Mouse (Mus musculus) CH12.LX (cell line): ENCODE measurements around the gene Mta1. TPM values are rescaled to one million over a fixed set of nuclear protein-coding genes. Genes with fewer than 3 reads are reported as not detected.

Source experiments
- DNase-seq: peaks from one replicate; pipeline ENCODE4 v3.0.0-alpha.2; 2013; ENCODE audit errors: extremely low read depth
- H3K27ac ChIP-seq: 2 replicates; pipeline ENCODE4 v1.5.1; 2012; ENCODE audit warnings: low read depth, mild to moderate bottlenecking, control low read depth, moderate library complexity; ENCODE audit not compliant: insufficient read depth
- H3K27me3 ChIP-seq: replicated peaks from 2 replicates; pipeline ENCODE3; 2012; ENCODE audit warnings: inconsistent platforms
- H3K36me3 ChIP-seq, 2 experiments: replicated peaks in 1 of 2; 2 replicates each; pipeline versions ENCODE3 to v1.6.1; 2012; ENCODE audit warnings: inconsistent platforms in 1 of 2, low read length in 1 of 2, mild to moderate bottlenecking in 1 of 2, mixed read lengths in 1 of 2, moderate library complexity in 1 of 2; ENCODE audit not compliant: control insufficient read depth in 1 of 2, insufficient read depth in 1 of 2
- H3K4me1 ChIP-seq, 2 experiments: 2 replicates each; pipeline ENCODE4 v1.6.1; 2012; ENCODE audit warnings: inconsistent platforms in 1 of 2, moderate library complexity in 1 of 2; ENCODE audit not compliant: insufficient read depth in 2 of 2, control insufficient read depth in 1 of 2
- H3K4me2 ChIP-seq: 2 replicates; pipeline ENCODE4 v1.6.1; 2012; ENCODE audit warnings: low read depth, mild to moderate bottlenecking, control low read depth; ENCODE audit not compliant: poor library complexity, insufficient read depth, severe bottlenecking
- H3K4me3 ChIP-seq, 3 experiments: fragments of 150-350 bp in 1 of 3; sonication (generic) in 1 of 3; replicated peaks in 1 of 3; 2 replicates each; pipeline versions ENCODE3 to v1.5.1; 2011 to 2012; ENCODE audit warnings: low read depth in 2 of 3, low read length in 2 of 3, mild to moderate bottlenecking in 2 of 3, moderate library complexity in 2 of 3, control low read depth in 1 of 3, improper control_type of control experiment in 1 of 3, inconsistent platforms in 1 of 3, mixed read lengths in 1 of 3; ENCODE audit not compliant: poor library complexity in 1 of 3
- H3K79me2 ChIP-seq: replicated peaks from 2 replicates; pipeline ENCODE4 v1.6.1; 2012; ENCODE audit warnings: mild to moderate bottlenecking, moderate library complexity; ENCODE audit not compliant: control insufficient read depth, poor library complexity, insufficient read depth, severe bottlenecking; ENCODE audit errors: extremely low read depth
- H3K9ac ChIP-seq: 2 replicates; pipeline ENCODE4 v1.6.1; 2012; ENCODE audit warnings: low read depth, mild to moderate bottlenecking, control low read depth, moderate library complexity; ENCODE audit not compliant: insufficient read depth
- H3K9me3 ChIP-seq: replicated peaks from 2 replicates; pipeline ENCODE3; 2012; ENCODE audit warnings: low read length, inconsistent platforms, mixed read lengths
- BHLHE40 ChIP-seq: IDR thresholded peaks from 2 replicates; pipeline ENCODE4 v1.6.1; 2011; ENCODE audit warnings: mild to moderate bottlenecking, low read depth, low read length, improper control_type of control experiment
- CTCF ChIP-seq, 2 experiments: IDR thresholded peaks in 1 of 2; conservative IDR thresholded peaks in 1 of 2; 2 replicates each; pipeline ENCODE4 v1.5.1; 2011 to 2012; ENCODE audit warnings: low read depth in 2 of 2, low read length in 2 of 2, improper control_type of control experiment in 1 of 2, inconsistent platforms in 1 of 2, mild to moderate bottlenecking in 1 of 2, moderate library complexity in 1 of 2
- E2F4 ChIP-seq: IDR thresholded peaks from 2 replicates; pipeline ENCODE4 v1.6.1; 2011; ENCODE audit warnings: low read depth, low read length, improper control_type of control experiment; ENCODE audit not compliant: insufficient replicate concordance
- EP300 ChIP-seq: IDR thresholded peaks from 2 replicates; pipeline ENCODE4 v1.6.1; 2011; ENCODE audit warnings: low read length, improper control_type of control experiment
- ETS1 ChIP-seq: conservative IDR thresholded peaks from 2 replicates; pipeline ENCODE4 v1.6.1; 2012; ENCODE audit warnings: low read depth, mild to moderate bottlenecking, inconsistent platforms, low read length, improper control_type of control experiment, moderate library complexity
- HCFC1 ChIP-seq: IDR thresholded peaks from 2 replicates; pipeline ENCODE4 v1.6.1; 2012; ENCODE audit warnings: low read depth, mild to moderate bottlenecking, inconsistent platforms, low read length, improper control_type of control experiment
- IRF4 ChIP-seq: IDR thresholded peaks from 2 replicates; pipeline ENCODE4 v1.6.1; 2014; ENCODE audit warnings: low read depth, mild to moderate bottlenecking, inconsistent platforms, low read length, improper control_type of control experiment
- KAT2A ChIP-seq: IDR thresholded peaks from 2 replicates; pipeline ENCODE4 v1.6.1; 2012; ENCODE audit warnings: low read length, improper control_type of control experiment, inconsistent platforms; ENCODE audit not compliant: insufficient replicate concordance
- MAX ChIP-seq: IDR thresholded peaks from 2 replicates; pipeline ENCODE4 v1.6.1; 2011; ENCODE audit warnings: low read length, improper control_type of control experiment
- MAZ ChIP-seq: IDR thresholded peaks from 2 replicates; pipeline ENCODE4 v1.6.1; 2012; ENCODE audit warnings: low read depth, mild to moderate bottlenecking, inconsistent platforms, low read length, improper control_type of control experiment, moderate library complexity
- MYC ChIP-seq: IDR thresholded peaks from 2 replicates; pipeline ENCODE4 v1.6.1; 2011; ENCODE audit warnings: low read depth, mild to moderate bottlenecking, improper control_type of control experiment, low read length
- NELFE ChIP-seq: IDR thresholded peaks from 2 replicates; pipeline ENCODE4 v1.6.1; 2011; ENCODE audit warnings: low read depth, low read length, improper control_type of control experiment
- NRF1 ChIP-seq: IDR thresholded peaks from 2 replicates; pipeline ENCODE4 v1.6.1; 2014; ENCODE audit warnings: low read depth, mild to moderate bottlenecking, inconsistent platforms, low read length, improper control_type of control experiment, moderate library complexity
- PAX5 ChIP-seq: IDR thresholded peaks from 2 replicates; pipeline ENCODE4 v1.6.1; 2012; ENCODE audit warnings: low read length, inconsistent platforms, mixed read lengths
- POLR2AphosphoS2 ChIP-seq: IDR thresholded peaks from 2 replicates; pipeline ENCODE4 v1.6.1; 2011; ENCODE audit warnings: low read depth, low read length, improper control_type of control experiment
- RAD21 ChIP-seq: IDR thresholded peaks from 2 replicates; pipeline ENCODE4 v1.6.1; 2011; ENCODE audit warnings: low read depth, mild to moderate bottlenecking, low read length, improper control_type of control experiment, moderate library complexity
- RCOR1 ChIP-seq: conservative IDR thresholded peaks from 2 replicates; pipeline ENCODE4 v1.6.1; 2012; ENCODE audit warnings: low read depth, mild to moderate bottlenecking, inconsistent platforms, low read length, improper control_type of control experiment
- SMC3 ChIP-seq: IDR thresholded peaks from 2 replicates; pipeline ENCODE4 v1.6.1; 2011; ENCODE audit warnings: low read depth, low read length, improper control_type of control experiment
- UBTF ChIP-seq: IDR thresholded peaks from 2 replicates; pipeline ENCODE4 v1.6.1; 2012; ENCODE audit warnings: low read depth, mild to moderate bottlenecking, inconsistent platforms, low read length, improper control_type of control experiment, moderate library complexity
- USF1 ChIP-seq: IDR thresholded peaks from 2 replicates; pipeline ENCODE4 v1.6.1; 2014; ENCODE audit warnings: low read depth, mild to moderate bottlenecking, inconsistent platforms, low read length, improper control_type of control experiment
- ZC3H11A ChIP-seq: IDR thresholded peaks from 2 replicates; pipeline ENCODE4 v1.6.1; 2012; ENCODE audit warnings: low read depth, mild to moderate bottlenecking, inconsistent platforms, low read length, improper control_type of control experiment
- ZKSCAN1 ChIP-seq: IDR thresholded peaks from 2 replicates; pipeline ENCODE4 v1.6.1; 2012; ENCODE audit warnings: low read depth, inconsistent platforms, low read length, improper control_type of control experiment, borderline replicate concordance
- ZNF384 ChIP-seq: IDR thresholded peaks from 2 replicates; pipeline ENCODE4 v1.6.1; 2012; ENCODE audit warnings: low read depth, low read length, improper control_type of control experiment, inconsistent platforms
- dilution Hi-C: fragments of 300-500 bp; cut with MboI; formaldehyde crosslinking; loops from 2 replicates; pipeline ENCODE4 v1.14.3; 2020; ENCODE audit warnings: low sequenced_read_pairs; ENCODE audit not compliant: extremely low pct_unique_long_range_greater_than_20kb, extremely low pct_ligation_motif_present
- in situ Hi-C: fragments of 300-500 bp; cut with MboI; formaldehyde crosslinking; loops from 3 replicates; pipeline ENCODE4 v1.14.3; 2019; ENCODE audit warnings: low sequenced_read_pairs, low pct_ligation_motif_present, low pct_unique_long_range_greater_than_20kb, mixed read lengths
- polyA plus RNA-seq: library from polyadenylated mRNA; unstranded; fragments of >175 nt; gene quantifications from 2 replicates; pipeline ENCODE4 v1.2.1, GENCODE M21; 2012; ENCODE audit warnings: low read depth; ENCODE audit not compliant: insufficient read length
- total RNA-seq, 2 experiments: library from RNA; depleted of rRNA; stranded (reverse); fragments of 300-350 nt in 1 of 2; fragments of >200 nt in 1 of 2; gene quantifications; 2 replicates each; pipeline ENCODE4 v1.2.3; 2012 to 2014

Mta1 gene
- total and polyA plus RNA-seq, 3 experiments, result 11.5 to 76.7 (median 39.4) TPM

- Histone ChIP-seq H3K4me2 (no peak overlapping the region), H3K27ac (no peak overlapping the region), H3K27me3 (no peaks in the 10 kb centered on the region), H3K4me3 (no peak overlapping the region), H3K36me3 (peaks cover 57 to 90% of the 10 kb centered on the region in 2 experiments), H3K9ac (no peak overlapping the region), H3K79me2 (peaks cover 10% of the 10 kb centered on the region; the same call in 1 of the 2 replicates), H3K9me3 (no peaks in the 10 kb centered on the region), H3K4me1 (peaks cover 4 to 38% of the 10 kb centered on the region in 2 experiments; a peak in 2 of 4 replicates)
- in situ Hi-C loops, result no loop called here
- dilution Hi-C loops, result no loop called here
- no peak for DNase-seq
- TF ChIP-seq KAT2A (no peak), ZNF384 (no peak), ETS1 (no peak), MYC (no peak), ZC3H11A (no peak), MAZ (no peak)
Measured at GRCm38 (mm10) chr12:113114856-113115538, 16.9 kb downstream of the Mta1 start.

GRCm38 (mm10) chr12:113119516-113120410 lies 21.7 kb downstream of the Mta1 start:
- H3K27me3 ChIP-seq, result no peaks in the 10 kb centered on the region
- H3K9ac ChIP-seq, result no peak overlapping the region
- DNase-seq, result peak; percentile 69
- H3K4me3 ChIP-seq, result no peak overlapping the region
- dilution Hi-C loops, result no loop called here
- peaks cover 86 to 98% of the 10 kb centered on the region in 2 experiments for H3K36me3 ChIP-seq
- no peaks in the 10 kb centered on the region for H3K79me2 ChIP-seq
- TF ChIP-seq PAX5 (no peak), ETS1 (no peak), ZKSCAN1 (no peak), NELFE (no peak), MAX (no peak), BHLHE40 (no peak), IRF4 (no peak), SMC3 (peak; percentile 62), USF1 (no peak), CTCF (conservative IDR thresholded peaks at IDR 0.05 in 1 of 2, IDR thresholded peaks at IDR 0.05 in 1 of 2; ENCODE audit: low read depth in 2 of 2, low read length in 2 of 2) (peak; percentile 81 to 88), HCFC1 (no peak), EP300 (no peak), UBTF (no peak), E2F4 (no peak), ZC3H11A (no peak), POLR2AphosphoS2 (no peak), RAD21 (peak; percentile 23), RCOR1 (no peak), KAT2A (no peak), NRF1 (no peak)
- H3K9me3 ChIP-seq, result no peaks in the 10 kb centered on the region
- H3K4me1 ChIP-seq, result peaks cover 4 to 31% of the 10 kb centered on the region in 2 experiments; a peak in 2 of 4 replicates
- in situ Hi-C loops, result no loop called here
- H3K4me2 ChIP-seq, result no peak overlapping the region
- H3K27ac ChIP-seq, result no peak overlapping the region
